Mouse (Mus musculus): ENCODE measurements around the gene Nf2. TPM values are rescaled to one million over a fixed set of nuclear protein-coding genes. Genes with fewer than 3 reads are reported as not detected.
"Not testable (repeated sequence)": the region's sequence is repeated elsewhere in the genome, so short reads cannot be mapped to it uniquely, and the experiment has no call there.

Nf2 gene
- polyA plus RNA-seq, 1 experiment from 2014 or later: 44.9 TPM

DNA sequence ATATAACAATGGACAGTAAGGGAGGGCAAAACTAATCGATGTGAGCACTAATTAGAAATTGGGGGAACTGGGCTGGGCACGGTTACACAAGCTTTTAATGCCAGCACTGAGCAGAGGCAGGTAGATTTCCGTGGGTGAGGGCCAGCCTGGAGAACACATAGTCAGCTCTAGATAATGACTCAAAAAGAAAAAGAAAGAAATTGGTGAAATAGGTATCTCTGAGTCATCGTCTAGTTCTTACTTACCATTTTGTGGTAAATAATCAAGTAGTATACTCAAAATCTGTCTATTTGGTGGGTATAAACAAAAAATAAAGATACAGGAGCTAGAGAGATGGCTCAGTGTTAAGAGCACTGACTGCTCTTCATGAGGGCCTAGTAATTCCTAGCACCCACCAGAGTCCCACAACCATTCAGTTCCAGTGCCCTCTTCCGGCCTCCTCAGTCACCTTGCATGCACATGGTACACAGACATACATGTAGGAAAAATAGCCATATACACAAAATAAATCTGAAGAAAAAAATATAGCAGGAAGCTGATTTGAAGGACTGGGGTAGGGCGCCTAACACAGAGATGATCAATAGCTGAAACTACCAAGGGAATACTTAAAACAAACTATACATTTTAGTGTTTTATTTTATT lies 44.3 kb downstream of the Nf2 start:
- Histone ChIP-seq H3K4me3 (ENCODE audit: low read depth, low read length) (no peak overlapping the region), H3K27ac (ENCODE audit: low read depth, low read length) (no peak overlapping the region), H3K36me3 (ENCODE audit: control insufficient read depth, insufficient read depth, low read length) (peaks cover 13% of the 10 kb centered on the region), H3K4me2 (ENCODE audit: low read length) (no peak overlapping the region), H3K27me3 (replicated peaks; ENCODE audit: control insufficient read depth, insufficient read depth, low read length) (no peaks in the 10 kb centered on the region), H3K4me1 (ENCODE audit: control insufficient read depth, insufficient read depth, low read length) (peaks cover 12% of the 10 kb centered on the region), H3K9me3 (replicated peaks; ENCODE audit: control insufficient read depth, low read length) (no peaks in the 10 kb centered on the region), H3K9ac (ENCODE audit: low read length) (no peak overlapping the region)
- ATAC-seq: no peak
- WGBS: 83% methylated on average over 6 of the region's 6 CpGs
- DNase-seq (ENCODE audit: low spot score): no peak

DNA sequence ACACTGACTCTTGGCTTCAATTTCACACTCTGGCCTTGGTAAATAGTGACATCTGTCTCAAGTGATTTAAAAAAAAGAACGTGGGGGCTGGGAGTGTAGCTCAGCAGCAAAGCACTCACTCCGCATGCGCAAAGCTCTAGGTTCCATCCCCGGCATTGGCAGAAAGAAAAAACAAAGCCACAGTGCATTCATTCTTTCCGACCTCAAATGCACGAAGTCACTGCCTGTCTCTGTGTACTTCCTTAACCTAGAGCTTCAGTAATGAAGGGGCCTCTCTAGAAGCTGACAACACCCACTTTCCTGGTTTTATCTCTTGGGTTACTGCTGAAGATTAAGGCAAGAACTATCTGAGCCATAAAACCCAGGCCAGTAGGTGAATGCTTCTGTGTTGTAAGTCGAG lies 45.4 kb downstream of the Nf2 start:
- Histone ChIP-seq H3K4me1 (ENCODE audit: control insufficient read depth, insufficient read depth, low read length) (peaks cover 12% of the 10 kb centered on the region), H3K27ac (ENCODE audit: low read depth, low read length) (peak overlapping the region; percentile 70; the same call in 1 of the 2 replicates), H3K36me3 (ENCODE audit: control insufficient read depth, insufficient read depth, low read length) (peaks cover 15% of the 10 kb centered on the region), H3K4me3 (ENCODE audit: low read depth, low read length) (no peak overlapping the region), H3K9me3 (replicated peaks; ENCODE audit: control insufficient read depth, low read length) (no peaks in the 10 kb centered on the region), H3K27me3 (replicated peaks; ENCODE audit: control insufficient read depth, insufficient read depth, low read length) (no peaks in the 10 kb centered on the region), H3K4me2 (ENCODE audit: low read length) (no peak overlapping the region), H3K9ac (ENCODE audit: low read length) (no peak overlapping the region)
- DNase-seq (ENCODE audit: low spot score) (peak; percentile 75), ATAC-seq (peak; percentile 28; the same call in 1 of the 2 replicates)
- 35% methylated on average over 7 of the region's 7 CpGs for WGBS

- Histone ChIP-seq H3K9me3 (replicated peaks; ENCODE audit: control insufficient read depth, low read length) (no peaks in the 10 kb centered on the region), H3K27ac (ENCODE audit: low read depth, low read length) (peak overlapping the region; percentile 70), H3K4me1 (ENCODE audit: control insufficient read depth, insufficient read depth, low read length) (peaks cover 12% of the 10 kb centered on the region), H3K4me2 (ENCODE audit: low read length) (no peak overlapping the region), H3K36me3 (ENCODE audit: control insufficient read depth, insufficient read depth, low read length) (peaks cover 20% of the 10 kb centered on the region), H3K27me3 (replicated peaks; ENCODE audit: control insufficient read depth, insufficient read depth, low read length) (no peaks in the 10 kb centered on the region), H3K9ac (ENCODE audit: low read length) (no peak overlapping the region), H3K4me3 (ENCODE audit: low read depth, low read length) (no peak overlapping the region)
- DNase-seq (ENCODE audit: low spot score) (no peak), ATAC-seq (peak; percentile 26; the same call in 1 of the 2 replicates)
- WGBS: 6% methylated on average over 7 of the region's 7 CpGs
Measured at GRCm38 (mm10) chr11:4803426-4803825, 45.9 kb downstream of the Nf2 start.

- no peak overlapping the region for H3K9ac ChIP-seq (ENCODE audit: low read length)
- H3K9me3 ChIP-seq (replicated peaks; ENCODE audit: control insufficient read depth, low read length): no peaks in the 10 kb centered on the region
- ATAC-seq: peak; percentile 92
- peak; percentile 91 for DNase-seq (ENCODE audit: low spot score)
- H3K27ac ChIP-seq (ENCODE audit: low read depth, low read length): peak overlapping the region; percentile 70
- H3K4me1 ChIP-seq (ENCODE audit: control insufficient read depth, insufficient read depth, low read length): peaks cover 12% of the 10 kb centered on the region
- WGBS: 3% methylated on average over 9 of the region's 9 CpGs
- no peaks in the 10 kb centered on the region for H3K27me3 ChIP-seq (replicated peaks; ENCODE audit: control insufficient read depth, insufficient read depth, low read length)
- no peak overlapping the region for H3K4me3 ChIP-seq (ENCODE audit: low read depth, low read length)
- H3K4me2 ChIP-seq (ENCODE audit: low read length): no peak overlapping the region
- H3K36me3 ChIP-seq (ENCODE audit: control insufficient read depth, insufficient read depth, low read length): peaks cover 24% of the 10 kb centered on the region
Measured at GRCm38 (mm10) chr11:4803008-4803407, 46.3 kb downstream of the Nf2 start.

GRCm38 (mm10) chr11:4802401-4802800 lies 46.9 kb downstream of the Nf2 start:
- H3K27me3 ChIP-seq (replicated peaks; ENCODE audit: control insufficient read depth, insufficient read depth, low read length); H3K9me3 ChIP-seq (replicated peaks; ENCODE audit: control insufficient read depth, low read length); H3K4me3 ChIP-seq (ENCODE audit: low read depth, low read length); H3K4me2 ChIP-seq (ENCODE audit: low read length); H3K9ac ChIP-seq (ENCODE audit: low read length); DNase-seq (ENCODE audit: low spot score); H3K27ac ChIP-seq (ENCODE audit: low read depth, low read length); ATAC-seq: not testable (repeated sequence)
- Histone ChIP-seq H3K4me1 (ENCODE audit: control insufficient read depth, insufficient read depth, low read length) (peaks cover 12% of the 10 kb centered on the region), H3K36me3 (ENCODE audit: control insufficient read depth, insufficient read depth, low read length) (peaks cover 28% of the 10 kb centered on the region)
- 91% methylated on average over 2 of the region's 2 CpGs for WGBS

DNA sequence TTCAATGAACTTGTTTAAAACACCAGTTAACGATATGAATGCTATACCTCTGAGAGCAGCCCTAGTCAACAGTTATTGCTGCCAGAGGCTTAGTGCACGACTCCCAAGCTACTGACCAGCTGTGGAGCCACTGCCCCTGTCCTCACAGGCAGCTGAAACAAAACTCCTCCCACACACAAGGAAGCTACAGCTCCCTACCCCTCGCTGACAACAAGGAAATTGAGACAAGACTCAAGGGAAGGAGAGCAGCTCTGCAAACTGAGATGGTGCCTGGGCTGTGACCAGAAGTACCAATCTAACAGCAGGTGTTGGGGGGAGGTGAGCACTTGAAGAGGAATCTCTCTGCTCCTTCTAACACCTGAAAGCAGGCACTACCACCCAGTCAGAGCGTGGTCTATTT lies 48.7 kb downstream of the Nf2 start:
- ATAC-seq (no peak), DNase-seq (ENCODE audit: low spot score) (no peak)
- WGBS: 55% methylated on average over 4 of the region's 4 CpGs

GRCm38 (mm10) chr11:4793006-4793405 lies 56.3 kb downstream of the Nf2 start:
- Histone ChIP-seq H3K4me1 (ENCODE audit: control insufficient read depth, insufficient read depth, low read length) (peaks cover 9% of the 10 kb centered on the region), H3K4me3 (ENCODE audit: low read depth, low read length) (no peak overlapping the region), H3K27me3 (replicated peaks; ENCODE audit: control insufficient read depth, insufficient read depth, low read length) (no peaks in the 10 kb centered on the region), H3K4me2 (ENCODE audit: low read length) (no peak overlapping the region), H3K36me3 (ENCODE audit: control insufficient read depth, insufficient read depth, low read length) (peaks cover 35% of the 10 kb centered on the region), H3K27ac (ENCODE audit: low read depth, low read length) (no peak overlapping the region), H3K9ac (ENCODE audit: low read length) (no peak overlapping the region), H3K9me3 (replicated peaks; ENCODE audit: control insufficient read depth, low read length) (no peaks in the 10 kb centered on the region)
- DNase-seq (ENCODE audit: low spot score): no peak
- ATAC-seq: no peak
- WGBS: 5% methylated on average over 3 of the region's 3 CpGs

More for the DNA sequence above, 48.7 kb downstream of the Nf2 start:
- Histone ChIP-seq H3K36me3 (ENCODE audit: control insufficient read depth, insufficient read depth, low read length) (peaks cover 22% of the 10 kb centered on the region), H3K4me2 (ENCODE audit: low read length) (no peak overlapping the region), H3K27me3 (replicated peaks; ENCODE audit: control insufficient read depth, insufficient read depth, low read length) (no peaks in the 10 kb centered on the region), H3K4me3 (ENCODE audit: low read depth, low read length) (no peak overlapping the region), H3K9ac (ENCODE audit: low read length) (no peak overlapping the region), H3K4me1 (ENCODE audit: control insufficient read depth, insufficient read depth, low read length) (peaks cover 12% of the 10 kb centered on the region), H3K27ac (ENCODE audit: low read depth, low read length) (no peak overlapping the region), H3K9me3 (replicated peaks; ENCODE audit: control insufficient read depth, low read length) (no peaks in the 10 kb centered on the region)

GRCm38 (mm10) chr11:4791549-4791948 lies 57.8 kb downstream of the Nf2 start:
- 0 out of 2 replicates have a peak overlapping the region, but pooled peaks have one; percentile 17 for H3K9ac ChIP-seq (ENCODE audit: low read length)
- no peak overlapping the region for H3K4me2 ChIP-seq (ENCODE audit: low read length)
- H3K9me3 ChIP-seq (replicated peaks; ENCODE audit: control insufficient read depth, low read length): no peaks in the 10 kb centered on the region
- H3K4me1 ChIP-seq (ENCODE audit: control insufficient read depth, insufficient read depth, low read length): peaks cover 9% of the 10 kb centered on the region
- peaks cover 45% of the 10 kb centered on the region for H3K36me3 ChIP-seq (ENCODE audit: control insufficient read depth, insufficient read depth, low read length)
- DNase-seq (ENCODE audit: low spot score) (peak; percentile 51), ATAC-seq (no peak)
- no peak overlapping the region for H3K4me3 ChIP-seq (ENCODE audit: low read depth, low read length)
- H3K27ac ChIP-seq (ENCODE audit: low read depth, low read length): no peak overlapping the region
- H3K27me3 ChIP-seq (replicated peaks; ENCODE audit: control insufficient read depth, insufficient read depth, low read length): no peaks in the 10 kb centered on the region
- 16% methylated on average over 6 of the region's 6 CpGs for WGBS

- no peak for ATAC-seq
- H3K9me3 ChIP-seq (replicated peaks; ENCODE audit: control insufficient read depth, low read length): no peaks in the 10 kb centered on the region
- peaks cover 9% of the 10 kb centered on the region for H3K4me1 ChIP-seq (ENCODE audit: control insufficient read depth, insufficient read depth, low read length)
- H3K36me3 ChIP-seq (ENCODE audit: control insufficient read depth, insufficient read depth, low read length): peaks cover 63% of the 10 kb centered on the region
- H3K4me2 ChIP-seq (ENCODE audit: low read length): no peak overlapping the region
- no peak overlapping the region for H3K27ac ChIP-seq (ENCODE audit: low read depth, low read length)
- H3K9ac ChIP-seq (ENCODE audit: low read length): no peak overlapping the region
- 89% methylated on average over 5 of the region's 5 CpGs for WGBS
- no peaks in the 10 kb centered on the region for H3K27me3 ChIP-seq (replicated peaks; ENCODE audit: control insufficient read depth, insufficient read depth, low read length)
- DNase-seq (ENCODE audit: low spot score): no peak
- H3K4me3 ChIP-seq (ENCODE audit: low read depth, low read length): no peak overlapping the region
Measured at GRCm38 (mm10) chr11:4789691-4790090, 59.6 kb downstream of the Nf2 start.

Measured in forebrain, embryonic 14.5 days (tissue).